Mouse (Mus musculus) megakaryocyte, embryonic 14.5 days (primary cell): Measurements from ENCODE around the gene Zfp384.

Experiments
- FLI1 ChIP-seq: IDR thresholded peaks from 2 replicates; pipeline ENCODE4 v1.6.1; 2012; ENCODE audit warnings: low read length, inconsistent platforms, mixed read lengths
- GATA1 ChIP-seq: IDR thresholded peaks from 3 replicates; pipeline ENCODE4 v1.6.1; 2012; ENCODE audit warnings: mixed read lengths, low read length, inconsistent platforms, borderline replicate concordance

GRCm38 (mm10) chr6:125062511-125062910, 53.6 kb downstream of the Zfp384 start:
- no peak for TF ChIP-seq GATA1
- no peak for TF ChIP-seq FLI1
